Mouse (Mus musculus): ENCODE results near the gene Tmem203.

DNA sequence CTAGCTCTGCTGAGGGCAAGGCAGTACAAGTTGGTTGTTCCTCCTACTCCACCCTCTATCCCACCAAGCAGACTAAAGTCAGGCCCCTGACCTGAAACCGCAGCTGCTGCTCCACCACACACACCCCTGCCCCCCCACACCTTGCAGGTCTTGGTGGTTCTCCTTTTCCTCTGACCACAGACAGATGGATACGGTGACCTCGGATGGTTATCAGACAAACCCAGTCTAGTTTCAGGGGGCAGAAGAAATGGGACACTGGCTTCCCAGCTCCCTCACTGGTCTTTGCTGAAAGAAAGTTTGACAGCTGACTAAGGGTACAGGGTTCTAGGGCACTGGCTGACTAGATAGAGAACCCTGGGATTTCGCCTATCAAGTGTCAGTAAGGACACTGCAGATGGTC, 21.8 kb upstream of the Tmem203 start:
- TF ChIP-seq EP300 (IDR thresholded peaks at IDR 0.05; ENCODE audit: low read length) (no peak), CTCF (conservative IDR thresholded peaks at IDR 0.05 in 1 of 2, IDR thresholded peaks at IDR 0.05 in 1 of 2; ENCODE audit: low read depth in 2 of 2, low read length in 2 of 2) (no peak), RAD21 (IDR thresholded peaks at IDR 0.05; ENCODE audit: low read depth, low read length) (no peak), POLR2A (IDR thresholded peaks at IDR 0.05; ENCODE audit: low read depth, low read length) (no peak), E2F4 (IDR thresholded peaks at IDR 0.05; ENCODE audit: insufficient replicate concordance, low read depth, low read length) (no peak), ZC3H11A (IDR thresholded peaks at IDR 0.05; ENCODE audit: low read depth, low read length) (no peak), USF1 (IDR thresholded peaks at IDR 0.05; ENCODE audit: low read depth, low read length) (no peak), ZMIZ1 (IDR thresholded peaks at IDR 0.05; ENCODE audit: low read depth, low read length) (no peak), SMC3 (IDR thresholded peaks at IDR 0.05; ENCODE audit: low read depth, low read length) (no peak), UBTF (IDR thresholded peaks at IDR 0.05; ENCODE audit: low read depth, low read length) (no peak)
